In the genomic region with DNA sequence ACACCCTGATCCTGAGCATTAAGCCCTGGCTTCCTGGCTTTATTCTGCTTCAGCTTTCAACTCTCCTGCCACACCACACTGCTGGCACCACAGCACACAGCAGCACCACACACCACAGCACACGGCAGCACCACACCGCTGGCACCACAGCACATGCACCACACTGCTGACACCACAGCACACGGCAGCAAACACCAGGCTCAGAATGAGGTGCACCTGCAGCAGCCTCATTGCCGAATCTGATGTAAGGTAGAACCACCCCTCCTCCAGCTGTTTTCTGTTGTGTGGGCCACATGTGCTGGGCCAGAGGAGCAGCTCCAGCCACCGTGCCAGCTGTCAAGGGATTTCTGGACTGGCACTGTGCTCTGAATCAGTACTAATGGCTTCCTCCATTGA, we compare ENCODE assay signal across 12 mouse cellular contexts. TPM values are rescaled to one million over a fixed set of nuclear protein-coding genes. Genes with fewer than 3 reads are reported as not detected.
DNase-seq lines count a peak whose midpoint lies in the region; ATAC-seq and TF ChIP-seq lines count a peak whose summit lies in the region.
"Had no signal": no experiment of that assay in that cellular context is flagged by ENCODE, and none has a peak within 500 bp of the region (broad histone marks: within the 10 kb centered on the region; RNA-seq: fewer than 3 reads in every experiment).

No protein-coding gene starts in this region.

- no peak for DNase-seq in heart, adult 9 months (ENCODE audit: low spot score in 2 of 2)
- DNase-seq in A20 (ENCODE audit: low read depth, low spot score): peak; percentile 60
- no peak for DNase-seq in embryonic facial prominence, embryonic 10.5 days (ENCODE audit: low spot score)
- DNase-seq in liver, postnatal 0 days: no peak
- no peak for DNase-seq in spleen, postnatal 10 days (ENCODE audit: low spot score in 2 of 2)
- no peak for DNase-seq in left cerebral cortex, postnatal 4 days
- DNase-seq: cerebellum, adult 9-11 months; gastrocnemius, postnatal 10 days; lung, postnatal 14 days had no signal

- no peaks in the 10 kb centered on the region for H3K9me3 ChIP-seq in heart, embryonic 15.5 days (replicated peaks)
- no peaks in the 10 kb centered on the region for H3K9me3 ChIP-seq in embryonic facial prominence, embryonic 10.5 days
- no peaks in the 10 kb centered on the region for H3K9me3 ChIP-seq in liver, postnatal 0 days (ENCODE audit: low read length)
- H3K9me3 ChIP-seq: embryonic facial prominence, embryonic 13.5 days had no signal

- H3K27me3 ChIP-seq in heart, embryonic 15.5 days: no peaks in the 10 kb centered on the region
- no peaks in the 10 kb centered on the region for H3K27me3 ChIP-seq in embryonic facial prominence, embryonic 10.5 days (replicated peaks; ENCODE audit: low read depth, poor library complexity, severe bottlenecking)
- no peaks in the 10 kb centered on the region for H3K27me3 ChIP-seq in liver, postnatal 0 days (ENCODE audit: insufficient read depth, low read length)
- H3K27me3 ChIP-seq: embryonic facial prominence, embryonic 13.5 days had no signal

- no peak overlapping the region for H3K4me2 ChIP-seq in heart, embryonic 15.5 days
- 0 out of 2 replicates have a peak overlapping the region, but pooled peaks have one; percentile 5 for H3K4me2 ChIP-seq in liver, postnatal 0 days (ENCODE audit: low read depth, low read length)
- H3K4me2 ChIP-seq: embryonic facial prominence, embryonic 13.5 days had no signal

- 67% methylated on average over 5 of the region's 5 CpGs for WGBS in heart, embryonic 15.5 days
- 86% methylated on average over 5 of the region's 5 CpGs for WGBS in embryonic facial prominence, embryonic 10.5 days
- 70% methylated on average over 5 of the region's 5 CpGs for WGBS in liver, postnatal 0 days (ENCODE audit: insufficient replicate concordance)

- H3K9ac ChIP-seq in heart, embryonic 15.5 days: no peak overlapping the region
- H3K9ac ChIP-seq in liver, postnatal 0 days (replicated peaks): no peak overlapping the region
- H3K9ac ChIP-seq: embryonic facial prominence, embryonic 13.5 days had no signal

- intact Hi-C loops in left cerebral cortex, postnatal 4 days (cut with DNase I): no loop called here

- TF ChIP-seq CTCF in liver, postnatal 0 days (IDR thresholded peaks at IDR 0.05; ENCODE audit: low read depth): no peak

- peaks cover 6% of the 10 kb centered on the region; the same call in 1 of the 2 replicates for H3K36me3 ChIP-seq in heart, embryonic 15.5 days
- H3K36me3 ChIP-seq in embryonic facial prominence, embryonic 10.5 days (replicated peaks): peaks cover 96% of the 10 kb centered on the region
- peaks cover 25% of the 10 kb centered on the region for H3K36me3 ChIP-seq in liver, postnatal 0 days (replicated peaks; ENCODE audit: insufficient read depth, low read length)

- H3K4me3 ChIP-seq in heart, embryonic 15.5 days: no peak overlapping the region
- H3K4me3 ChIP-seq in embryonic facial prominence, embryonic 10.5 days: no peak overlapping the region
- H3K4me3 ChIP-seq in liver, postnatal 0 days (ENCODE audit: low read depth, low read length): no peak overlapping the region
- H3K4me3 ChIP-seq: embryonic facial prominence, embryonic 13.5 days had no signal

- peaks cover 82% of the 10 kb centered on the region for H3K4me1 ChIP-seq in heart, embryonic 15.5 days (replicated peaks)
- peaks cover 29% of the 10 kb centered on the region for H3K4me1 ChIP-seq in embryonic facial prominence, embryonic 10.5 days
- H3K4me1 ChIP-seq in liver, postnatal 0 days (ENCODE audit: insufficient read depth): peaks cover 41% of the 10 kb centered on the region

- H3K27ac ChIP-seq in heart, embryonic 15.5 days: peak overlapping the region; percentile 4; the same call in 1 of the 2 replicates
- H3K27ac ChIP-seq in embryonic facial prominence, embryonic 10.5 days (replicated peaks): peak overlapping the region; percentile 32; the same call in 1 of the 2 replicates
- no peak overlapping the region for H3K27ac ChIP-seq in liver, postnatal 0 days (ENCODE audit: low read depth)
- H3K27ac ChIP-seq: embryonic facial prominence, embryonic 13.5 days had no signal

- TF ChIP-seq EP300 in liver, postnatal 0 days (IDR thresholded peaks at IDR 0.05; ENCODE audit: low read depth): no peak

- no peak for ATAC-seq in heart, embryonic 15.5 days (replicated peaks; ENCODE audit: insufficient number of reproducible peaks, insufficient read depth, low FRiP score, low read depth)
- no peak for ATAC-seq in liver, postnatal 0 days
- no peak for ATAC-seq in inflammation-experienced regulatory T-cells, adult 6 months

RNA-seq across cellular contexts. Expression of a gene that starts 30.2 kb away (rescaled TPM):
- polyA plus RNA-seq in heart, embryonic 15.5 days (2015; fragmentation: Nextera tagmentation; extraction: Ambion mirVana): 21.0 and 21.4 TPM in 2 replicates
- polyA plus RNA-seq in embryonic facial prominence, embryonic 10.5 days (2016; fragmentation: Nextera tagmentation; extraction: Ambion mirVana): 32.5 and 35.7 TPM in 2 replicates
- 6.4 and 6.5 TPM in 2 replicates for polyA plus RNA-seq in liver, postnatal 0 days (2015; fragmentation: Nextera tagmentation; extraction: Ambion mirVana)
- 1 to 10 TPM; 7.1 to 8.9 TPM for total RNA-seq in left cerebral cortex, postnatal 4 days (2021)
- polyA plus RNA-seq in inflammation-experienced regulatory T-cells, adult 6 months (2017; shearing (Covaris generic)): 10 to 100 TPM in 2 of 3 experiments, 1 to 10 TPM in 1; 8.8 to 16.6 (median 14.3) TPM
